Mouse (Mus musculus) left cerebral cortex, adult 11 months (tissue): ENCODE data around the gene Cd300lf.

Experiments used
- DNase-seq: peaks from one replicate; pipeline ENCODE4 v3.0.0; 2022; ENCODE audit warnings: low spot score

Gene Cd300lf

GRCm38 (mm10) chr11:115077436-115077835 is 56.4 kb downstream of the Cd300lf start:
- DNase-seq: no peak

DNA sequence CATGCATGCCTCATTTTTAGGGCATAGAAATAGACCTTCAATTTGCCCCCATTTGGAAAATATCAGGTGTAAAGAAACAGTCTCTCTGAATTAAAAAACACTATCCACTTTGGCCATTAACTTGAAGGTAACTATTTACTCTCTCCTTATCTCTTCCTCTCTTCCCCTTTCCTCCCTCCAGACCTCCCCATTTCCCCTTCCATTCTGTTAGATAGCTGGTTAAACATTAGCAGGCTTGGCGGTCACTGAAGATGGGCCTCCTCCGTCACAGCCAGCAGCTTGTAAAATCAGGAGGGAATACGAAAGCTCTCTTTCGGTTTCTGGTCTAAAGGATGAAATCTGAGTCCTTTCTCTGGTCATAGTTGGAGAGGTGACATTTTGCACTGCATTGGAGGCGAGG is 57.9 kb downstream of the Cd300lf start:
- no peak for DNase-seq

- DNase-seq: no peak
Observed at GRCm38 (mm10) chr11:115075407-115075806, 58.4 kb downstream of the Cd300lf start.

DNA sequence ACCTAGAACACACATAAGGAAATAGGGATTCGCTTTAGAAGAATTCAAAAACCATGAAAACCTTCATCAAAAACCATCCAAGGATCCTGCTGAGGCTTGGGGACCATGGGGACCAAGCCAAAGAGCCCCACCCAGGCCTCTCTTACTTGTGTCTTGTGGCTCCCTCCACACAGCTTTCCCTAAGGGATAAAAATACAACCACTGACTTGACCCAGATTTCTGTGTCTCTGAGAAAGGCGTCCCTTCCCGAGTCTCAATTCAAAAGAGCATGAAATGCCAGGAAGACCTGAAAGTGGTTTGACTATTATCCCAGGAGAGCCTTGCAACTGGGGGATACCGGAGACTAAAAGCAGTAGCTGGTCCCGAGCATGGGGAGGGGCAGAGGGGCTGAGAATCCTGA is 60.8 kb downstream of the Cd300lf start:
- no peak for DNase-seq

DNA sequence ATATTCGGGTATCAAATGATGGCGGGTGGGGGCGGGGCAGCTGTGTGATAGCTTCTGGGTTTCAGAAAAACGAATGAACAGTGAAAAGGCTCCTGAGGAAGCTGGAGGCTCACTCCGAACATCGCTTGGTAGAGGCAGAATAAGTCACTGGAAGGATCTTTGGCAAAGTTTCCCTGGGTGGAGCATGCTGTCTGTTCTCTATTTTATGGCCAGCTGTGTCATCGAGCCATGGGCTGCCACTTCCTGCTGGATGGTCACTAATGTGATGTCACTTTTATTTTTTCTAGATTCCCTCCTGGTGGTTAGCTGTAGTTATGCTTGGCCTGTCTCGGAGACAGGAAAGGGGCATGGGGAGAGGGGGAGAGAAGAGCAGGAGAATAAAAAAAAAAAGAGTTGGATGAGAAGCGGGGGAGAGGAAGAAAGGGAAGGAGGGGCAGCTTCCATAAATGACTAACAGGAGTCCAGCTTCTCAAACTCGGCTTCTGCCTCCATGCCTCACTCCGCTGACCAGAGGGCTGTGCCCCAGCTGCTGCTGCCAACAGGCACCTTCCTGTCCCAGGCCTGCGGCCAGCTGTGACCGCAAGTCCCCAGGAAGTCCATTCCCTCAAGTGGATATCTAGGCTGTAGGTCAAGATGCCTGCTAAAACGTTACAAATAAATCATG is 62.0 kb downstream of the Cd300lf start:
- DNase-seq: no peak

- no peak for DNase-seq
Observed at GRCm38 (mm10) chr11:115071015-115071551, 62.7 kb downstream of the Cd300lf start.

DNA sequence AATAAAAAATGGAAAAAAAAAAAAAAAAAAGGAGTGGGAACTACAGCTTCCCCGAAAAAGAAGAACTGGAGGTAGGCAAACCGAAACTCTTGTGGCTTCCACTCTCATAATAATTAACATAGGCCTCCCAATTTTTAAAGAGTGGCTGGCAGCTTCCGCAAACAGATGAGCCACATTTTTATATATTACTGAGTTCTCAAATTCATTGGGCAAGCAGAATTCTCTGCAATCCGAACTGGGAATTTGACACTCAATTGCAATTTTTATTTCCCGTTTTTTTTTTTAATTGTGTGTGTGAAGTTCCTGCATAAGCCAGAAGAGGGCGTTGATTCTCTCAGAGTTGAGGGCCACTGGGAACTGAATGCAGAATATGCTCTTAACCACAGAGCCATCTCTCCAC is 67.0 kb downstream of the Cd300lf start:
- no peak for DNase-seq
